Mouse (Mus musculus) ES-Bruce4 (cell line): ENCODE measurements around the gene Myo1d. TPM values are rescaled to one million over a fixed set of nuclear protein-coding genes. Genes with fewer than 3 reads are reported as not detected.

Experiments used
- H3K27ac ChIP-seq: 2 replicates; pipeline ENCODE4 v1.5.1; 2012; ENCODE audit warnings: low read length, inconsistent platforms; ENCODE audit not compliant: insufficient read depth
- H3K27me3 ChIP-seq: 2 replicates; pipeline ENCODE4 v1.6.1; 2012; ENCODE audit warnings: mild to moderate bottlenecking, low read length, inconsistent platforms; ENCODE audit not compliant: control insufficient read depth, poor library complexity, insufficient read depth, severe bottlenecking
- H3K36me3 ChIP-seq: 2 replicates; pipeline ENCODE4 v1.6.1; 2012; ENCODE audit warnings: inconsistent platforms, mild to moderate bottlenecking, low read length, moderate library complexity; ENCODE audit not compliant: control insufficient read depth, poor library complexity, insufficient read depth, severe bottlenecking
- H3K4me1 ChIP-seq: one replicate; pipeline ENCODE4 v1.8.1; 2011; ENCODE audit warnings: low read length; ENCODE audit not compliant: control insufficient read depth, insufficient read depth
- H3K4me3 ChIP-seq: 2 replicates; pipeline ENCODE4 v1.5.1; 2011; ENCODE audit warnings: low read depth, mild to moderate bottlenecking, low read length
- H3K9ac ChIP-seq: 2 replicates; pipeline ENCODE4 v1.6.1; 2012; ENCODE audit warnings: low read depth, mild to moderate bottlenecking, inconsistent platforms; ENCODE audit not compliant: poor library complexity, severe bottlenecking
- H3K9me3 ChIP-seq: replicated peaks from 2 replicates; pipeline ENCODE4 v1.6.1; 2012; ENCODE audit warnings: mild to moderate bottlenecking, low read length, inconsistent platforms; ENCODE audit not compliant: control insufficient read depth, poor library complexity, insufficient read depth, severe bottlenecking
- CTCF ChIP-seq: IDR thresholded peaks from one replicate; pipeline ENCODE4 v1.8.1; 2011; ENCODE audit warnings: low read depth, low read length
- EP300 ChIP-seq: IDR thresholded peaks from 2 replicates; pipeline ENCODE4 v1.6.1; 2011; ENCODE audit warnings: low read depth, low read length; ENCODE audit not compliant: insufficient read depth
- POLR2A ChIP-seq: IDR thresholded peaks from one replicate; pipeline ENCODE4 v1.8.1; 2011; ENCODE audit warnings: low read length; ENCODE audit not compliant: insufficient read depth
- polyA plus RNA-seq: library from polyadenylated mRNA; stranded (reverse); fragments of >200 nt; gene quantifications from 2 replicates; pipeline ENCODE4 v1.2.4, GENCODE M21; 2011; ENCODE audit warnings: low read depth; ENCODE audit not compliant: missing spikeins, insufficient read depth, insufficient read length

The Myo1d gene
- polyA plus RNA-seq, 1 experiment: 6.6 TPM

DNA sequence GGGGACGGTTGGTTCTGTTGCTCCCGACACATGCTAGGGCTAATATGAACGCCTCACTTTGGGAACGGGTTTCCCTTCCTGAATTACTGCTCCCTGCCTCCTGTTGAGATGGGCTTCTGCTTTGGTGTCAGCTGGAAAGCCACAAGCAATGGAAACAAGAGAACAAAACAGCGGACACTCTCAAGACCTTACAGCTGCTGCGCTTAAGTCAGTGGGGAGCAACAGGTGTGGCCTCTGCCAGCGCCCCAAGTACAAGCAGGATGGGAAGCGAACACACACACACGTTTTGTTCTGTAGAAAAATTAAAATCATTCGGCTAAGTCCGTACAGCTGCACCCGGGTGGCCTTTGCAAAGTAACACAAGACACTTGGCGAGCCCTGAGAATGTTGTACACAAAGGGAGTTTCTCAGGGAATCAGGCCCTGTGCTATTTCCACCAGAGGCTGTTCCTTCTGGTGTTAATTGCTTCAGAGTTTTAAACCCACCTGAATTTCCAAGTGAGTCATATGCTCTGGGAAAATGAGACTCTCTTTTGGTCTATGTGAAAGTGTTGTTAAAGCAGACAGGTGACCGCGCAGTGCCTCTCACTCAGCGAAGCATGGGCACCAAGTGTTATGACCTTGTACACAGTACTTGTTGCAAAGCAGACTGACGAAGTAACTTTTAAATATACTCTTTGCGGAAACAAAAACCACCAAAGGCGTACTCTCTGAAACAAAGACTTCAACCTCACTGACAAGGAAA lies 267.3 kb downstream of the Myo1d start:
- no peaks in the 10 kb centered on the region for H3K36me3 ChIP-seq
- no peaks in the 10 kb centered on the region for H3K4me1 ChIP-seq
- TF ChIP-seq CTCF: no peak
- no peak for TF ChIP-seq POLR2A
- TF ChIP-seq EP300: no peak
- no peaks in the 10 kb centered on the region for H3K27me3 ChIP-seq
- H3K4me3 ChIP-seq: no peak overlapping the region
- H3K27ac ChIP-seq: no peak overlapping the region
- no peak overlapping the region for H3K9ac ChIP-seq
- H3K9me3 ChIP-seq: no peaks in the 10 kb centered on the region

DNA sequence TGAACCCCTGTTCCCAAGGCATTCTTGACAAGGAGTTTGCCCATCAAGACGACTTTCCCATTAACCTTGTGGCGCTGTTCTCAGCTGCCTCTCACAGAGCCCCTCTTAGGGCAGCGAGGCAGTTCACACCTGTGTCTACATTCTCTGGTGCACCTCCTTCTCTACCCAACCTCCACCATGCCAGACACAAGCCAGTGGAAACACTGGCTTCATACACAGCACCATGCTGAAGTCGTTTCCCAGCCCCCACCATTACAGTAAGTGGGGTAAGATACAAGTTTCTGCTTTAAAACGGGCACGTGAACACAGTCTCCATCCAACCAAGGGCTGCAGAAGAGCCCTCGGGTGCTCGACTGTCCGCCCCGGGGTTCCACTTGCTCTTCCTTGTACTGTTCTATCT lies 269.7 kb downstream of the Myo1d start:
- Histone ChIP-seq H3K36me3 (no peaks in the 10 kb centered on the region), H3K9ac (no peak overlapping the region), H3K27ac (no peak overlapping the region), H3K4me1 (no peaks in the 10 kb centered on the region), H3K27me3 (no peaks in the 10 kb centered on the region), H3K9me3 (no peaks in the 10 kb centered on the region), H3K4me3 (no peak overlapping the region)
- TF ChIP-seq CTCF (no peak), POLR2A (no peak), EP300 (no peak)

DNA sequence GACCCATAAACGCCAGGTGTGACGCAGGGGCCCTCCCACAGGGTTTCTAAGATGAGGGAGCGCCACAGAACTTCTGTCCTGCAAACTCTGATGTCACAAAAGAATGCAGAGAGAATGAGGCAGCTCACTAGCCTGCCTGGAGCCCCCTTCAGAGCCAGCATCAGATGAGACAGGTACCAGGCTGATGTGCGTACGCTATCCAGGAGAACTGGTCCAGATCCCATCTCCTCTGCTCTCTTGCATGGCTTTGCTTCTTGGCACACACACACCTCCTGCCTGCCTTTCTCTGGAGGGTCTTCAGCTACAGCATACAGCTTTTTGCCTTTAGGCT lies 270.7 kb downstream of the Myo1d start:
- Histone ChIP-seq H3K4me3 (no peak overlapping the region), H3K36me3 (no peaks in the 10 kb centered on the region), H3K9ac (no peak overlapping the region), H3K27me3 (no peaks in the 10 kb centered on the region), H3K27ac (no peak overlapping the region), H3K4me1 (no peaks in the 10 kb centered on the region), H3K9me3 (no peaks in the 10 kb centered on the region)
- TF ChIP-seq POLR2A (no peak), CTCF (no peak), EP300 (no peak)

DNA sequence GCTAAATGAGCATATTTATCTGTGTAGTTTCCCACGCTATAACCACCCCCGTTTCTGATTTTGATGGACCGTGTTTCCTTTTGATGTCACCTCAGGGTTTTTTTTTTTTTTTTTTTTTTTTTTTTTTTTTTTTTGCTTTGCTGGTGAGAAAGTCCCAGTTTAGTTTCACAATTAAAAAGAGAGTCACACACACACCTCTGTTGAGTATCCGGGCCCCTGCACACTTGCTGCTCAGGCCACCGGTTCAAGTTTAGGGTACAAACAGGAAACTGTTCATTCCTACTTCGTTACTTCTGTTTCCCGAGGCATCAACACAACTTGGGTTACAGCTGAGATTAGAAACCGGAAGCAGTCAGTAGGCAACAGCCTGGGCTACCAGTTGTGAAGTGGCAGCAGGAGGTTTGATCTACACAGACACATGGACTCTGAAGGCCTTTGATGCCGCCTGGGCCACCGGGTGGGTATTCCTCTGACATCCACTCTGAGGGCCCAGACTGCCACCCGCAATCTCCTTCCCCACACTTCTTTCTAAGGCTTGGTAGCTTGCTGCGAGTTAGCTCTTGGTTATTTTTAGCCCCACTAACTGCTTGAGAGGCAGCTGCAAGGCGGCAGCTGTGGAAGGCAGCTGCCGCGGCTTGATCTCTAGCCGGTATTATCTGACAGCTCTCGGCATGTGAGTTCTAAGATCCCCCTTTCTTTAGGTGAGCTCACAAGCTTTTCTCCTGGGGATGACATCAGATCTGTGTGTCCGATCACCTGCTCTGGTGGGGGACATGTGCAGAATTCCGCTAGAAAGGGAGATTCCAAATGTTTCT lies 271.3 kb downstream of the Myo1d start:
- H3K27ac ChIP-seq: no peak overlapping the region

DNA sequence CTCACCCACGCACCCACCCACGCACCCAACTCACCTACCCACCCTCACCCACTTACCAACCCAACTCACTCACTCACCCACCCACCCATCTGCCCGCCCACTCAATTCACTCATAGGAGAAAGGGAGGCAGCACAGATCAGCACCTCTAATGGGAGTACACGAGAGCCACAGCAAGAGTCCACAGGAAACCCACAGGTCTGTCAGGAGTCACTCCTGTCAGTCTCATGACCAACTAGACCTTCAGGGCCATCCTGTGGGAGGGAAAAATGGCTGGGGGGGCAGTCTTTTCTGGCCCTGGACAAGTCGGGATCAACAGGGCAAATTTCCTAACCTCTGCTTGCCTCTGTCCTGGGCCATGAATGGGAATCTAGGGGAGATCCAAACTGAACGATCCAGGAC lies 272.0 kb downstream of the Myo1d start:
- Histone ChIP-seq H3K4me1 (no peaks in the 10 kb centered on the region), H3K27ac (no peak overlapping the region), H3K36me3 (no peaks in the 10 kb centered on the region), H3K4me3 (no peak overlapping the region), H3K27me3 (no peaks in the 10 kb centered on the region), H3K9me3 (no peaks in the 10 kb centered on the region), H3K9ac (no peak overlapping the region)
- no peak for TF ChIP-seq CTCF
- no peak for TF ChIP-seq EP300
- no peak for TF ChIP-seq POLR2A

More for the DNA sequence above, 271.3 kb downstream of the Myo1d start:
- Histone ChIP-seq H3K4me1 (no peaks in the 10 kb centered on the region), H3K9me3 (no peaks in the 10 kb centered on the region), H3K9ac (no peak overlapping the region), H3K36me3 (no peaks in the 10 kb centered on the region), H3K4me3 (no peak overlapping the region), H3K27me3 (no peaks in the 10 kb centered on the region)
- TF ChIP-seq EP300 (no peak), POLR2A (no peak), CTCF (no peak)

DNA sequence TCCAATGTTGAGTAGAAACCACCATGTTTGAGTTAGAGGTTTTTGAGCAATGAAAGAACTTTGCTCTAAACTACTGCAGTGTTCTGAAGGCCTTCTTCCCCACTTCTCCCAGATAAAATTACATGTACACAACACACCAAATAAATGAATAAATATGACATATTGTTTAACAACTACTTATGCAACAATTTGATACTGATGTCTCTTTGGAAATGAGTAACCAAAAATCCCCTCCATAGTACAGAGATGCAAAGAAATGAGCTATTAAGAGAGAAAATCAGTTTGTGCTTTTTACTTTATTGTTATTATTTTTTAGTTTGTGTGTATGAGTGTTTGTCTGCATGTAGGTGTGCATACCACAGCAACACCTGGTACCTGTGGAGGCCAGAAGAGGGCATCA lies 273.3 kb downstream of the Myo1d start:
- no peaks in the 10 kb centered on the region for H3K4me1 ChIP-seq
- no peaks in the 10 kb centered on the region for H3K27me3 ChIP-seq
- H3K9me3 ChIP-seq: no peaks in the 10 kb centered on the region
- no peak overlapping the region for H3K27ac ChIP-seq
- H3K36me3 ChIP-seq: no peaks in the 10 kb centered on the region
- TF ChIP-seq EP300 (no peak), POLR2A (no peak), CTCF (no peak)
- H3K9ac ChIP-seq: no peak overlapping the region
- H3K4me3 ChIP-seq: no peak overlapping the region
